Mouse (Mus musculus) limb, embryonic 11.5 days (tissue): ENCODE measurements around the gene Itgb1. TPM values are rescaled to one million over a fixed set of nuclear protein-coding genes. Genes with fewer than 3 reads are reported as not detected.

Experiments used
- ATAC-seq: fragments of 200-750 bp; cut with Nextera tagmentation; 2 replicates; pipeline ENCODE4 v1.8.0; 2017; ENCODE audit warnings: low read depth; ENCODE audit not compliant: insufficient number of reproducible peaks, low FRiP score, low TSS enrichment
- DNase-seq: peaks from one replicate; pipeline ENCODE4 v3.0.0-alpha.2; 2015; ENCODE audit warnings: low spot score
- H3K27ac ChIP-seq: fragments of 300-500 bp; sonication (generic); replicated peaks from 2 replicates; pipeline ENCODE4 v1.5.1; 2014; ENCODE audit warnings: low read depth, mild to moderate bottlenecking, low read length
- H3K27me3 ChIP-seq: fragments of 300-500 bp; sonication (generic); 2 replicates; pipeline ENCODE4 v1.6.1; 2014; ENCODE audit warnings: mild to moderate bottlenecking, low read length, mixed read lengths; ENCODE audit not compliant: control insufficient read depth, insufficient read depth
- H3K36me3 ChIP-seq: fragments of 300-500 bp; sonication (generic); 2 replicates; pipeline ENCODE4 v1.6.1; 2014; ENCODE audit warnings: mild to moderate bottlenecking, low read length, moderate library complexity, mixed read lengths; ENCODE audit not compliant: control insufficient read depth, insufficient read depth
- H3K4me1 ChIP-seq: fragments of 300-500 bp; sonication (generic); 2 replicates; pipeline ENCODE4 v1.6.1; 2014; ENCODE audit warnings: low read length, mixed read lengths; ENCODE audit not compliant: control insufficient read depth, insufficient read depth
- H3K4me2 ChIP-seq: fragments of 300-500 bp; sonication (generic); 2 replicates; pipeline ENCODE4 v1.6.1; 2014; ENCODE audit warnings: low read depth, mild to moderate bottlenecking, moderate library complexity; ENCODE audit not compliant: severe bottlenecking
- H3K4me3 ChIP-seq: fragments of 300-500 bp; sonication (generic); 2 replicates; pipeline ENCODE4 v1.5.1; 2014; ENCODE audit warnings: low read depth, low read length
- H3K9ac ChIP-seq: fragments of 300-500 bp; sonication (generic); 2 replicates; pipeline ENCODE4 v1.6.1; 2014; ENCODE audit warnings: mild to moderate bottlenecking, low read length
- H3K9me3 ChIP-seq: fragments of 300-500 bp; sonication (generic); 2 replicates; pipeline ENCODE4 v1.6.1; 2016; ENCODE audit warnings: low read length; ENCODE audit not compliant: control insufficient read depth
- WGBS: fragments of 180-500 bp; shearing (Covaris S2); extraction: QIAGEN DNeasy Blood & Tissue Kit; methylation state at CpG from one replicate; pipeline ENCODE4 v1.1.7; 2014; 5-methylcytosine and 5-hydroxymethylcytosine counted together
- polyA plus RNA-seq: library from polyadenylated mRNA; unstranded; fragments of >200 nt; fragmentation: Nextera tagmentation; extraction: Ambion mirVana; gene quantifications from 2 replicates; pipeline ENCODE4 v1.2.1, GENCODE M21; 2014

Itgb1 gene
- polyA plus RNA-seq, 1 experiment from 2014 or later, result 186 TPM

DNA sequence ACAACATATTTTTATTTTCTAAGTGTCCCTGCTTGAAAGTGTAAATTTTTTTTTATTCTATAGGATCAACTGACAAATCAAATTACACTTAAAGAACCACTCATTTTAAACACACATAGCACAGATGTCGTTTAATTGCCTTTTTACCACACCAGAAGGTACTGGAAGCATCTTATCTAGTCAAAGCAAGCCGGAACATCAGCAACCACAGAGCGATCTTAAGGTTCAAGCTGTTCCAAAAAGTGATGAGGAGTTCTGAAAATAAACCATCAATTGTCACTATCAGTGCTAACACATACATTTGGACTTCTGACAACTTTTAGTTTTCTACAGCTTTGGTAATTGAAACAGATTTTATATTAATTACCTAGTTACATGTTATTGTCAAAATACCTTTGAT is 48.7 kb downstream of the Itgb1 start:
- DNase-seq (no peak), ATAC-seq (no peak)
- Histone ChIP-seq H3K27ac (no peak overlapping the region), H3K36me3 (peaks cover 7% of the 10 kb centered on the region; the same call in 1 of the 2 replicates), H3K9ac (no peak overlapping the region), H3K27me3 (no peaks in the 10 kb centered on the region), H3K4me2 (no peak overlapping the region), H3K4me3 (no peak overlapping the region), H3K9me3 (no peaks in the 10 kb centered on the region), H3K4me1 (no peaks in the 10 kb centered on the region)
- 88% methylated on average over 3 of the region's 3 CpGs for WGBS

DNA sequence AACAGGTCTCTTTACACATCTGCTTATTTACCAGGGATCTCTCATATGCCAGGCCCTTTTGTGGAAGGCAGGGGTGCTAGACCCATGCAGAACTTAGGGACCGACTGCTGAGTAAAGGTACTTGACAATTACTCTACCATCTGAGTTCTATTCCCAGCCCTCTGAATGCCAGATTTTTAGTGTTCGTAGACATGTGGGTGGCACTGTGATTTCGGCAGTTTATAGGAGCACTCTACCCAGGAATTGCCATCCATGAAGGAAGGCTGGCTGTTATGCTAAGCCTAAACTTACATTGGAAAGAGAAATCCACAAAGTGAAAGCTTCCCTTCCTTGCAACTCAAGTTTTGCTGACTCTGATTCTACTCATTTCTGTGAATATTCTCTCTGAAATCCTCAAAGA is 50.2 kb downstream of the Itgb1 start:
- H3K36me3 ChIP-seq, result peaks cover 7% of the 10 kb centered on the region; the same call in 1 of the 2 replicates
- no peak overlapping the region for H3K4me3 ChIP-seq
- no peak overlapping the region for H3K4me2 ChIP-seq
- WGBS, result 95% methylated on average over 3 of the region's 3 CpGs
- H3K9ac ChIP-seq, result no peak overlapping the region
- no peak overlapping the region for H3K27ac ChIP-seq
- ATAC-seq, result no peak
- no peaks in the 10 kb centered on the region for H3K27me3 ChIP-seq
- no peak for DNase-seq
- no peaks in the 10 kb centered on the region for H3K4me1 ChIP-seq
- H3K9me3 ChIP-seq, result no peaks in the 10 kb centered on the region

Other genes with a start within 250 kb of the Itgb1 start
- not detected in 2 replicates for gene Gm3952, start 113.0 kb downstream of the Itgb1 start, polyA plus RNA-seq